Mouse (Mus musculus) hindbrain, embryonic 11.5 days (tissue): ENCODE data around the gene Rnf187. TPM values are rescaled to one million over a fixed set of nuclear protein-coding genes. Genes with fewer than 3 reads are reported as not detected.
A peak's percentile ranks its signal among the peaks of the same experiment; 100 is the strongest.

ENCODE experiments used
- ATAC-seq: fragments of 200-750 bp; cut with Nextera tagmentation; 2 replicates; pipeline ENCODE4 v1.8.0; 2017; ENCODE audit warnings: mild to moderate bottlenecking, moderate TSS enrichment, moderate library complexity; ENCODE audit not compliant: low FRiP score
- DNase-seq: peaks from one replicate; pipeline ENCODE4 v3.0.0-alpha.2; 2015; ENCODE audit warnings: low spot score
- H3K27ac ChIP-seq: fragments of 300-500 bp; sonication (generic); 2 replicates; pipeline ENCODE4 v1.5.1; 2014; ENCODE audit warnings: mild to moderate bottlenecking, low read depth, low read length
- H3K27me3 ChIP-seq: fragments of 300-500 bp; sonication (generic); 2 replicates; pipeline ENCODE4 v1.6.1; 2014; ENCODE audit warnings: mild to moderate bottlenecking, low read length, moderate library complexity, mixed read lengths; ENCODE audit not compliant: control insufficient read depth, insufficient read depth
- H3K36me3 ChIP-seq: fragments of 300-500 bp; sonication (generic); 2 replicates; pipeline ENCODE4 v1.6.1; 2014; ENCODE audit warnings: mild to moderate bottlenecking, low read length, moderate library complexity, mixed read lengths; ENCODE audit not compliant: control insufficient read depth, insufficient read depth
- H3K4me1 ChIP-seq: fragments of 300-500 bp; sonication (generic); replicated peaks from 2 replicates; pipeline ENCODE4 v1.6.1; 2014; ENCODE audit warnings: low read length, mixed read lengths; ENCODE audit not compliant: control insufficient read depth, insufficient read depth
- H3K4me2 ChIP-seq: fragments of 300-500 bp; sonication (generic); replicated peaks from 2 replicates; pipeline ENCODE4 v1.6.1; 2014; ENCODE audit warnings: mild to moderate bottlenecking, low read depth, low read length
- H3K4me3 ChIP-seq: fragments of 300-500 bp; sonication (generic); 2 replicates; pipeline ENCODE4 v1.5.1; 2014; ENCODE audit warnings: low read depth, low read length
- H3K9ac ChIP-seq: fragments of 300-500 bp; sonication (generic); 2 replicates; pipeline ENCODE4 v1.6.1; 2014; ENCODE audit warnings: low read depth, low read length
- H3K9me3 ChIP-seq: fragments of 300-500 bp; sonication (generic); 2 replicates; pipeline ENCODE4 v1.6.1; 2016; ENCODE audit warnings: low read length; ENCODE audit not compliant: control insufficient read depth
- WGBS: fragments of 180-500 bp; shearing (Covaris S2); extraction: QIAGEN DNeasy Blood & Tissue Kit; methylation state at CpG from one replicate; pipeline ENCODE4 v1.1.7; 2014; 5-methylcytosine and 5-hydroxymethylcytosine counted together
- polyA plus RNA-seq: library from polyadenylated mRNA; unstranded; fragments of >200 nt; fragmentation: Nextera tagmentation; extraction: Ambion mirVana; gene quantifications from 2 replicates; pipeline ENCODE4 v1.2.1, GENCODE M21; 2014

Gene Rnf187
- polyA plus RNA-seq, 1 experiment from 2014 or later, result 395 TPM

GRCm38 (mm10) chr11:58970831-58971530, 32.3 kb upstream of the Rnf187 start:
- DNase-seq, result no peak
- WGBS, result 88% methylated on average over 21 of the region's 21 CpGs
- H3K27me3 ChIP-seq, result no peaks in the 10 kb centered on the region
- H3K9ac ChIP-seq, result no peak overlapping the region
- no peak overlapping the region for H3K4me3 ChIP-seq
- no peaks in the 10 kb centered on the region for H3K9me3 ChIP-seq
- ATAC-seq, result no peak
- H3K36me3 ChIP-seq, result no peaks in the 10 kb centered on the region
- H3K4me2 ChIP-seq, result no peak overlapping the region
- no peak overlapping the region for H3K27ac ChIP-seq
- no peaks in the 10 kb centered on the region for H3K4me1 ChIP-seq

DNA sequence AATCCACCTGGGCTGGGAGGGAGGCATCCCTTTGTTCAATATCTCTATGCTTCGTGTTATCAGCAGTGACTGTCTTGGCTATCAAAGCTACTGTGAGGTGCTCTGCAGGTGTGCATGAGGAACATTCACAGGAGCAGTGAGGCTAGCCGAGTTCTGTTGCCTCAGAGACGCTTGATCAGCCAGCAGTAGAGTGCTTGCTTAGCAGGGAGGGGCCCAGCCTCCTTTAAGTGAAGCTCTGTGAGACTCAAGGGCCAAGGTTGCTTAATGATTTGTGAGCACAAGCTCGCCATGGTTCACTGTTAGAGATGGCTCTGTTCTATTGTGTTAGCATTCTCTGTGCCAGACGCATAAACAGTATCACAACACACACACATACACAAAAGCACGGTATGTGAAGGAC, 30.9 kb upstream of the Rnf187 start:
- H3K4me1 ChIP-seq, result no peaks in the 10 kb centered on the region
- no peaks in the 10 kb centered on the region for H3K9me3 ChIP-seq
- H3K4me2 ChIP-seq, result no peak overlapping the region
- no peak for DNase-seq
- ATAC-seq, result no peak
- no peak overlapping the region for H3K9ac ChIP-seq
- H3K4me3 ChIP-seq, result no peak overlapping the region
- no peaks in the 10 kb centered on the region for H3K36me3 ChIP-seq
- no peaks in the 10 kb centered on the region for H3K27me3 ChIP-seq
- WGBS, result 79% methylated on average over 6 of the region's 6 CpGs
- no peak overlapping the region for H3K27ac ChIP-seq

GRCm38 (mm10) chr11:58969027-58969426, 30.3 kb upstream of the Rnf187 start:
- ATAC-seq, result no peak
- H3K36me3 ChIP-seq, result no peaks in the 10 kb centered on the region
- 89% methylated on average over 8 of the region's 8 CpGs for WGBS

DNA sequence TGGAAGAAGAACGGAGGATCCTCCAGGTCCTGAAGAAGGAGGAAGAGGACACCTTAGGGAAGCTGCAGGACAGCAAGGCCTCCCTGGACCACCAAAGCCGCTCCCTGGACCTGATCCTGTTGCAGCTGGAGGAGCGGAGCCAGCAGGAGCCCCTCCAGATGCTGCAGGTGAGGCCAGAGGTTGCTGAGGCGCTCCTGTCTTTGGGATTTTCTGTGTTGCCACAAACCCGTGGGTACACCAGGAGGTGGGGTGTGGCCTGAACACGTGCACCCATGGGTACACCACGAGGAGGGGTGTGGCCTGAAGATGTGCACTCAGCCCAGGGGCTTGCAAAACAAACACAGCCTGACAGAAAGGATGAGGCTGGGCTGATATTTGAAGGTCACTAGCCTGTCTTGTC, 29.8 kb upstream of the Rnf187 start:
- Histone ChIP-seq H3K4me3 (no peak overlapping the region), H3K27ac (no peak overlapping the region), H3K4me2 (no peak overlapping the region), H3K4me1 (0 out of 2 replicates have a peak, but pooled peaks cover 1% of the 10 kb centered on the region), H3K36me3 (no peaks in the 10 kb centered on the region), H3K9me3 (no peaks in the 10 kb centered on the region), H3K9ac (no peak overlapping the region), H3K27me3 (no peaks in the 10 kb centered on the region)
- 80% methylated on average over 7 of the region's 7 CpGs for WGBS
- no peak for DNase-seq
- ATAC-seq, result no peak

More at GRCm38 (mm10) chr11:58969027-58969426, 30.3 kb upstream of the Rnf187 start:
- Histone ChIP-seq H3K27ac (no peak overlapping the region), H3K9ac (no peak overlapping the region), H3K9me3 (no peaks in the 10 kb centered on the region), H3K4me1 (no peaks in the 10 kb centered on the region), H3K4me2 (no peak overlapping the region), H3K27me3 (no peaks in the 10 kb centered on the region), H3K4me3 (no peak overlapping the region)
- DNase-seq, result no peak

- DNase-seq (peak; percentile 19), ATAC-seq (no peak)
- 92% methylated on average over 1 of the region's 1 CpGs for whole genome bisulfite sequencing
Measured at GRCm38 (mm10) chr11:58967346-58967745, 28.6 kb upstream of the Rnf187 start.

DNA sequence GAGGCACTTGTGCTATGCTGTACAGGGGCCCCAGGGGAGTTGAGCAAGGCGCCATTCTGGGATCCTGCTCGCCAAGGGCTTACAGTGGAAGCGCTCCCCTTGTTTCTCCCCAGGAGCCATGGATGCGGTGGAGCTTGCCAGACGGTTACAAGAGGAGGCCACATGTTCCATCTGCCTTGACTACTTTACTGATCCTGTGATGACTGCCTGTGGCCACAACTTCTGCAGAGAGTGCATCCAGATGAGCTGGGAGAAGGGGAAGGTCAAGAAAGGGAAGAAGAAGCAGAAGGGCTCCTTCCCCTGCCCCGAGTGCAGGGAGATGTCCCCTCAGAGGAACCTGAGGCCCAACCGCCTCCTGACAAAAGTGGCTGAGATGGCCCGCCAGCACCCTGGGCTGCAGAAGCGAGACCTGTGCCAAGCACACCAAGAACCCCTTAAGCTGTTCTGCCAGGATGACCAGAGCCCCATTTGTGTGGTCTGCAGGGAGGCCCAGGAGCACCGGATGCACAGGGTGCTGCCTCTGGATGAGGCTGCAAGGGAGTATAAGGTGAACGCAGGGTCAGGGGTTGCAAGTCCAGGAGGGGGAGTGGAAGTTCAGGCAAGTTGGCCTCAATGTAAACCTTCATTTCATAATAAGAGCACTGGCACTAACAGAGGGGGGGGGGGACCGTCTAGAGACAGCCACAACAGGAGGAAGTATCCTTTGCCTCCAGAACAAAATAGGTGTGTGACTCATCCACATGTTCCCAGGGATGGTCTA, 26.5 kb upstream of the Rnf187 start:
- Histone ChIP-seq H3K4me1 (0 out of 2 replicates have a peak, but pooled peaks cover 2% of the 10 kb centered on the region), H3K4me2 (no peak overlapping the region), H3K36me3 (no peaks in the 10 kb centered on the region), H3K4me3 (no peak overlapping the region; the same call in 1 of the 2 replicates), H3K27ac (0 out of 2 replicates have a peak overlapping the region, but pooled peaks have one; percentile 24), H3K9ac (no peak overlapping the region), H3K27me3 (peaks cover 6% of the 10 kb centered on the region), H3K9me3 (no peaks in the 10 kb centered on the region)
- no peak for DNase-seq
- ATAC-seq, result no peak; the same call in 1 of the 2 replicates
- WGBS, result 56% methylated on average over 12 of the region's 12 CpGs

More at GRCm38 (mm10) chr11:58967346-58967745, 28.6 kb upstream of the Rnf187 start:
- Histone ChIP-seq H3K4me2 (no peak overlapping the region), H3K27ac (no peak overlapping the region), H3K4me1 (0 out of 2 replicates have a peak, but pooled peaks cover 2% of the 10 kb centered on the region), H3K36me3 (no peaks in the 10 kb centered on the region), H3K9me3 (no peaks in the 10 kb centered on the region), H3K27me3 (peaks cover under 1% of the 10 kb centered on the region; the same call in 1 of the 2 replicates), H3K4me3 (no peak overlapping the region), H3K9ac (no peak overlapping the region)

DNA sequence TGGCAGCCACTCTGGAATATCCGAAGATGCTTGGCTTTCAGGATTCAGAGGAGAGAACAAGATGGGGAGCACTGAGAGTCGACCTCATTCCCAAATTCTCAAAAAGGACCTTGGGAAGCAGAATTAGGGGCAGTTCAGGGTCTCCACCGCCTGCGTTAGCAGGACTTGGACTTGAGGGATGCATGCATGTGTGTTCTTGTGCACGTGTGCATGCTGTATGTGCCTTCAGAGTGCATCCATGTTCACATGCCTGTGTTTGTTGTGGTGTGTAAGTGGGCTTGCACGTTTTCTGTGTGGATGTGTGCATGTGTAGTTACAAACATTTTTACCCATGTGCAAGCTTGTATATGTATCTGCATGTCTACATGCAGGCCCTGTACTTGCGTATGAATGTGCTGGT, 25.5 kb upstream of the Rnf187 start:
- Histone ChIP-seq H3K36me3 (no peaks in the 10 kb centered on the region), H3K9me3 (no peaks in the 10 kb centered on the region), H3K9ac (no peak overlapping the region), H3K4me1 (0 out of 2 replicates have a peak, but pooled peaks cover 2% of the 10 kb centered on the region), H3K4me2 (no peak overlapping the region), H3K27ac (no peak overlapping the region), H3K27me3 (peaks cover 6% of the 10 kb centered on the region), H3K4me3 (no peak overlapping the region)
- WGBS, result 87% methylated on average over 7 of the region's 7 CpGs
- no peak for ATAC-seq
- DNase-seq, result no peak

- Histone ChIP-seq H3K9ac (no peak overlapping the region), H3K27me3 (peaks cover 6% of the 10 kb centered on the region), H3K4me1 (0 out of 2 replicates have a peak, but pooled peaks cover 2% of the 10 kb centered on the region), H3K4me3 (no peak overlapping the region), H3K36me3 (no peaks in the 10 kb centered on the region), H3K9me3 (no peaks in the 10 kb centered on the region), H3K4me2 (no peak overlapping the region), H3K27ac (no peak overlapping the region)
- WGBS, result 44% methylated on average over 17 of the region's 17 CpGs
- peak; percentile 26 for DNase-seq
- ATAC-seq, result no peak; the same call in 1 of the 2 replicates
Measured at GRCm38 (mm10) chr11:58963543-58963942, 24.8 kb upstream of the Rnf187 start.
